Mouse (Mus musculus) activated CD4-positive, CD25-positive, alpha-beta regulatory T cell, adult 4 months (primary cell): ENCODE data around the gene Leng8. TPM values are rescaled to one million over a fixed set of nuclear protein-coding genes. Genes with fewer than 3 reads are reported as not detected.

Experiments
- ATAC-seq: one replicate; pipeline ENCODE4 v1.8.0; 2017
- polyA plus RNA-seq, 2 experiments: library from polyadenylated mRNA; unstranded; fragments of 100-300 nt; shearing (Covaris generic); gene quantifications; one replicate each; pipeline ENCODE4 v1.2.1; 2017

The Leng8 gene
- polyA plus RNA-seq, 2 experiments from 2014 or later, result 26.1 to 29.3 TPM

- ATAC-seq, result no peak
These were observed 8.9 kb upstream of the Leng8 start for GRCm38 (mm10) chr7:4127894-4128293.

GRCm38 (mm10) chr7:4128860-4129259, 8.0 kb upstream of the Leng8 start:
- no peak for ATAC-seq

GRCm38 (mm10) chr7:4130686-4131452, 6.0 kb upstream of the Leng8 start:
- peak; percentile 78 for ATAC-seq

GRCm38 (mm10) chr7:4131964-4132363, 4.9 kb upstream of the Leng8 start:
- no peak for ATAC-seq

- no peak for ATAC-seq
These were observed 4.3 kb upstream of the Leng8 start for GRCm38 (mm10) chr7:4132581-4132980.

- ATAC-seq, result no peak
These were observed 3.8 kb upstream of the Leng8 start for GRCm38 (mm10) chr7:4132998-4133397.

GRCm38 (mm10) chr7:4134911-4135310, 1.9 kb upstream of the Leng8 start:
- no peak for ATAC-seq

- ATAC-seq, result no peak
These were observed 452 bp upstream of the Leng8 start for GRCm38 (mm10) chr7:4136404-4136770.

GRCm38 (mm10) chr7:4137746-4138145, 907 bp downstream of the Leng8 start:
- no peak for ATAC-seq

- no peak for ATAC-seq
These were observed 1.3 kb downstream of the Leng8 start for GRCm38 (mm10) chr7:4138181-4138580.

- no peak for ATAC-seq
These were observed 1.8 kb downstream of the Leng8 start for GRCm38 (mm10) chr7:4138671-4139070.

GRCm38 (mm10) chr7:4139391-4139790, 2.6 kb downstream of the Leng8 start:
- ATAC-seq, result no peak

- no peak for ATAC-seq
These were observed 4.9 kb downstream of the Leng8 start for GRCm38 (mm10) chr7:4141648-4142325.

- ATAC-seq, result no peak
These were observed 6.1 kb downstream of the Leng8 start for GRCm38 (mm10) chr7:4142796-4143445.

- no peak for ATAC-seq
These were observed 6.7 kb downstream of the Leng8 start for GRCm38 (mm10) chr7:4143506-4143905.

GRCm38 (mm10) chr7:4144046-4144445, 7.2 kb downstream of the Leng8 start:
- no peak for ATAC-seq

- ATAC-seq, result no peak
These were observed 8.1 kb downstream of the Leng8 start for GRCm38 (mm10) chr7:4144766-4145551.

GRCm38 (mm10) chr7:4145552-4146190, 8.8 kb downstream of the Leng8 start:
- ATAC-seq, result no peak

GRCm38 (mm10) chr7:4146241-4147180, 9.7 kb downstream of the Leng8 start:
- no peak for ATAC-seq

- no peak for ATAC-seq
These were observed 10.5 kb downstream of the Leng8 start for GRCm38 (mm10) chr7:4147371-4147770.

GRCm38 (mm10) chr7:4147836-4148235, 11.0 kb downstream of the Leng8 start:
- ATAC-seq, result no peak
